Mouse (Mus musculus) telencephalon, adult 2 months (tissue): ENCODE results near the gene Gng8.

Source experiments
- DNase-seq: peaks from one replicate; pipeline ENCODE4 v3.0.0-alpha.2; 2011; ENCODE audit warnings: low read depth, low spot score

Gene Gng8

DNA sequence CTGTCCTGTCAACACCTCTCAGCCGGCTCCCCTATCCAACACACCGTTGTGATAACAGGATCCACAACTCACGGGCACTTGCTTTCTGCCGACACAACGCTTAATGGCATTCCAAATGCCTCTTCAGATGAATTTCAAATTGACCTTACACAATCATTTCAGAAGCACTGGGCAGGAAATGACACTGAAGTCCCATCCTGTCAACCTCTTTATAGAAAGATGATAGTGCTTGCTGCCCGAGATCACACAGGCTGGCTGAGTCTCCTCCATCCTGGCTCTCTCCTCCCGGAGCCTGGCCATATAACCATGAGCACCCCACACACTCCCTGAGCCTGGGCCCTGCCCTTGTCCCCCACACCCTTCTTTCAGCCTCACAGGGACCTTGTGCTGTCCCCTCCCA, 16.3 kb downstream of the Gng8 start:
- DNase-seq, result no peak

DNA sequence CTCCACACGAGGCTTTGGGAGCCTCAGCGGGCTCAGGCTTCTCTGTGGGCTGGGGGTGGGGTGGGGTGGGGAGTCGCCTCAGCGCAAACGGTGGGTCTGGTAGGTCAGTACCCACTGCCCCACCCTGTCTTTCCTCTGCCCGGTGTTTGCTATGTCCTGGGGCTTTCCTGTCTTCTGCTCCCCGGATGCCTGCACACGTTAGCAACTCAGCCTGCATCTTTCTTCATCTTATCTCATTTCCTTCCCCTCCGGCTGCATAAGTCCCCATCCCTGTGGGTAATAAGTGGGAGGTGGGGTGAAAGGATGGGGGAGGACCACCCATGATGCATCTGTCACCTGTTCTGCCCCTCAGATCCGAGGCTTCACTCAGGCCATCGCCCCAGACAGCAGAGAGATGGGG, 16.8 kb downstream of the Gng8 start:
- DNase-seq, result no peak

DNA sequence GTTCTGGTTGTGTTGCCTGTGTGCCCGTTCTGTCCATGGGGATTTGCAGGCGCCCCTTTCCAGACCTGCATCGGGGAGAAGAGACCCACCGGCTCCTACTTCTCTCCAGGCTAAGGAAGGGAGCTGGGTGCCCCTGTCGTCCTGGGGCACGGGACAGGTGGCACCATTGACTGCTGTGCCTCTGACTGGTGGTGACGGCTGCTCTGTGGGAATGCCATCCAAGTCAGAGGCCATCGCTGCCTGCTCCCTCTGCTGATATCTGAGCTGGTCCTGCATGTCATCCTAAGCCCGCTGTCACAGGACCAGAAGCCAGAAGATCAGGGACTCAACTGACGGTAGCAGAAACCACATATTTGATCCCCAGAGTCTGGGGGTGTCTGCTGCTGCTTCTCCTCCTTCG, 17.3 kb downstream of the Gng8 start:
- DNase-seq, result no peak

DNA sequence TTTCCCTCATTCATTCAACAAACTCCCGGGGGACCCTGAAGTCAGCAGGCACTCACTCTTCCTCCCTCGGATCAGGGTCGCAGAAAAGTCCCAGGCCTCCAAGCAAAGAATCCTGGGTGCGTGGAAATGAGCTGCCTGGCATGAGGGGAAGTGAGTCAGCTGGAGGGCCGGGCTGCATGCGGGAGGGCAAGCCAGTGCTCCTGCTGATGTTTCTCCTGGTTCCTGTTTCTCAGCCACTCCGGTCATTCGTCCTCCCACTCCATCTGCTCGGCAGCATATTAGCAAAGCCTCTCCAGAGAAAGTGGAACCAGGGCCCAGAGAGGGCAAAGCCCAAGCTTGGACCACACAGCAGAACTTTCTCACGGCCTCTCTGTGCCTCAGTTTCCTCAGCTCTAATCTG, 18.3 kb downstream of the Gng8 start:
- DNase-seq, result no peak

DNA sequence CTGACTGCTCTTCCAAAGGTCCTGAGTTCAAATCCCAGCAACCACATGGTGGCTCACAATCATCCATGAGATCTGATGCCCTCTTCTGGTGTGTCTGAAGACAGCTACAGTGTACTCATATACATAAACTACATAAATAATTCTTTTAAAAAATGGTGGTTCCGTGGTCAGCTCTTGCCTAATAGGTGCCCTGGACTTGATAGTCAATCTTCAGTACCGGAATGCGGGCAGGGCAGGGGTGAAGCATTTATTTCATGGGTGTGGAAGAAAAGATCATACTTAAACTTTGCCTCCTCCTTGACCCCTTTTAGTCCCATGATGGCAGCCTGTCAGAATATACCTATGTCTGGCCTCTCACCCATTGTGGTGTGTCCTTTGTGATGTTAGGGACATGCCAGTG, 20.3 kb downstream of the Gng8 start:
- no peak for DNase-seq

DNA sequence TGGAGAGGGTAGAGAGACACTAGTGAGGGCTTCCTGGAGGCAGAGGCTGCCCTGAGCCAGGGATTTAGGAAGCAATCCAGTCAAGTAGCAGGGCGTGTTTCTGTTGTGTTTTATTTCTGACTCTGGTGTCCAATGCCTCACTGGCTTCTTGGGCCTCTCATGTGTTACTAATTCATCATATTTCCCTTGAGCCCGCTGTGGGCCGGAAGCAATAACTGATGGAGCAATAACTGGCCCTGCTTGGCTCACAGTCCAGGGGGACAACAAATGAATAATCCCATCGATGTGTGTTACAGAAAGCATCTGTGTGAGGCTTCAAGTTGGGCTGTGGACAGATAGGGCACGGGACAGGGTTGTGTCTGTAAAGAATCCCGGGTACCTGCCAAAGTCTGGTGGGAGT, 20.8 kb downstream of the Gng8 start:
- DNase-seq, result no peak

DNA sequence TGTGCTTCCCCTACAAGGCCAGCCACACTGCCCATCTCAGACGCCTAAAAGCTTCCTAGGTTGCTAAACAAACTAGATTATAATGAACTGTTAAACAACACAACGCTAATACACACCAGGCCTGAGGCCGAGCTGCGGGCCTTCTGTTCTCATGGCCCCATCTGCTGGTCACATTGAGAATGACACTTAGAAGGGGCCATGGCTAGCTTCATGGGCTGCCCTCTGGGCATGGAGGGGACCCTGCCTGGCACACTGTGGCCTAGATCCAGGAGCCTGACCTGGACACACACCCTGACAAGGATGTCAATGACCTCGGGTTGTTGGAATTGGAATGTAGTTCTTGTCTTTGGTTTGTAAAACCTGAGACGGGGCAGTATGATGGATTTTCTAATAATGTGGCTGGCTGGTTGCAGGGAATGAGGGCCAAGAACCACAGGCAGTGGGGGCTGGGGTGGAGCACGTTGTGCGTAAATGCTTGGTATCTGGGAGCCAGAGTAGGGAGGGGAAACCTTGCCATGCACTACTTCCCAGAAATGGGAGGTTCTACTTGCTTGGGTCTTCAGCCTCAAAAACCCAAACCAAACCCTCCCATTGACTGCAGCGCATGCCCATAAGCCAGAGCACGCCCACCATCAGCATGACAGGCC, 22.3 kb downstream of the Gng8 start:
- DNase-seq, result no peak

DNA sequence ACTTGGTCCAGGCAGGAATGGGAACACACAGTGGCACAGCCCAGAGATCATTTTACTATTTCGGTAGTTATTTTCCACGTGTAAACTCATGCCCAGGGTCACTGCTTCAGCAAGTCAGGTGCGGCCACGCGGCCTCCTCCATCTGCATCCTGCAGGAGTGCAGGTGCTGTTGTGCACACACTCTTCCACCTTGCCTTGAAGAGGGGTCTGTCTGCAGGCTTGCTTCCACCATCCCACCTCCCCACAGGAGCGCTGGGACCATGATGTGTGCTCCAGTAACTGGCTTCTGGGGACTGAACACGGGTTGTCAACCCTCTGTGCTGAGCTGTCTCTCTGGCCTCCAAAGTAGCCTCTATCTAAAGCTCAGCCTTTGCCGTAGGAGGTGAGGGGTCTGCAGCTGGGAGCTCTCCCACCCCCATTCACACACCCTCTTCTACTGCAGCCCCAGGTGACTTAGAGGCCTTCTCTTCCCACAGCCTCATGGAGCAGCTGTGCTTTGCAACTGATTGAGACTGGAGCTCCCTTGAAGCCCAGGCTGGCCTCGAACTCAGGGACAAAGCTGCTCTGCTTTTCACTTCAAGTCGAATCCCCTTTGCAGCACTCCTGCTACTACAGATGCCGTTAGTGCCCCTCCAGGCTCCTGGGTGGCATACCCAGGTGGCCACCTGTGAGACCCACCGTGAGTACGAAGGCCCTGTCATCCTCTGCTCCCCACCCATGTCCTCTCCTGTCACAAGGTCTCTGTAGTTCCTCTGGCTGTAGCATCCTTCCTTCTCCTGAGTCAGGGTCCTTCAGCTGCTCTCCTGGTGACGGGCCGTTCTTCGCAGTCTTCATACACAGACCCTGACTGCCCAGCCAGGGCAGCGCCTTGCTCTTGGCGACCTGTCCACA, 23.1 kb downstream of the Gng8 start:
- DNase-seq, result no peak

DNA sequence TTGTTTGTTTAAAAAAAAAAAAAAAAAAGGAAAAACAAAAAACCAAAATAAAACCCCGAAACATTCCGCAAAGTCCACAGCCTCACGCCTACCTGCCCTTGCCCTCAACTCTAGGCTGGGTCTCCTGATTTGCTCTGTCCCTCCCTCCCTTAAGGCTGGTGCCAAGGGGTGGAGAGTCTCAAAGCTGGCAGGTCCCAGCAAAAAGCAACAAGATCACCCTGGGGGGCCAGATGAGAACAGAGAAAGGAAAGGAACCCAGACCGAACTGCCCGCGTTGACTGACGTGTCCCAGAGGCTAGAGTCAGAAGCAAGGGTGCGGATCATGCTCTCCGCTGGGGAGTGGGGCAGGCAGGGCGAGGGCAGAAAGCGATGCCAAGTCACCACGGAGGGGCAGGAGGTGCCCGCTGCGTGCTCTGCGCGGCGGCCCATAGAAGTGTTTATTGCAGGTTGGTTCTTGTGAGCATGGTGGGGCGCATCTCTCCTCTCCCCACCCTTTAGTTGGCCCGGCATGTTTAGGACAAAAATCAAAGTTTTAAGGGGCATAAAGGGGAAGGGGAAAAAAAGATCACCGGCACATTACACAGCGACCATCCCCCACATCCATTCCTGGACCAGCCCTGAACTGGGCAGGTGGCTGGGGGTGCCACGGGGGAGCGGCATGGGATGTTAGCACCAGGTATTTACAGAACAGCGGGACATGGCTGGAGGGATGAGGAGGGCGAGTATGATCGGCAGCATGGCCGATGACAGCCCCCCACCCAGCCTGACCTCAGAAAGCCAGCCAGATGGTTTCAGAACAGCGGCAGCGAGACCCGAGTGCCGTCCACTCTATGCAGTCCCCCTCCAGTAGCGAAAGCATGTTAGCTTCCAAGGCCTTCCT, 24.1 kb downstream of the Gng8 start:
- no peak for DNase-seq

DNA sequence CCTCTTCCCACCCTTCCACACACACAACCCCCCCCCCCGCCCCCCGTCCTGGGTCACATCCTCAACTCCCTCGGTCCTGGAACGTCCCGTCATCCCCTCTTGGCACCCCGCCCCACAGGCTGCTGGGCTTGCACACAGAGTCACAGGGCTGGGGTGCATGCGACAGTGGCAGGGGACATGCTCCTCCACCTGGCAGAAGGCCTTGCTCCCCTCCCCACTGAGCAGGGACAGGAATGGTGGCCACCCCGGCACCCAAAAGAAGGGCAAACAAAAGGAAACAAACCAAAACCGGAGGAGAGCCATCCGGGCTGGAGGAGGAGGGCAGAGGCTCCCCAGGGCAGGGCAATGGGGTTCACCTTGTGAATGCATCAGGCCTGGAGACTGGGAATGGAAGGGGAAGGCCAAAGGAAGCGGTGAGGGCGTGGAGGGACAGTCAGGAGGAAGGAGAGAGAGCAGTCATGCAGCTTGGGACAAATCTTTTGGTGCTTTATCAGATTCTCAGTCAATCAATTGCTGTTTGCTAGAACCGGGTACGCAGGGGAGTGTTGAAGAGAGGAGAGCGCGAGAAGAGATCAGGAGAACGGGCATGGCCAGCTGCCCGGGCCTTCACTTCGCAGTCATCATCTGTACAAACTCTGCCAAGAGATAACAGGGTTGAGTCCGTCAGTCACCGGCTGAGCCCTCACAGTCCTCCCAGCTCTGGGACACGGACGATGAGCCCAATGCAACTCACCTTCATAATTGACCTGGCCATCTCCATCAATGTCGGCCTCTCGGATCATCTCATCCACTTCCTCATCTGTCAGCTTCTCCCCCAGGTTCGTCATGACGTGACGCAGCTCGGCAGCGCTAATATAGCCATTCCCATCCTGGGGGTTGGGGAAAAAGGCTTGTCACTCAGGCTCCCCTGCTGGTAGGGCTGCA, 25.0 kb downstream of the Gng8 start:
- no peak for DNase-seq

DNA sequence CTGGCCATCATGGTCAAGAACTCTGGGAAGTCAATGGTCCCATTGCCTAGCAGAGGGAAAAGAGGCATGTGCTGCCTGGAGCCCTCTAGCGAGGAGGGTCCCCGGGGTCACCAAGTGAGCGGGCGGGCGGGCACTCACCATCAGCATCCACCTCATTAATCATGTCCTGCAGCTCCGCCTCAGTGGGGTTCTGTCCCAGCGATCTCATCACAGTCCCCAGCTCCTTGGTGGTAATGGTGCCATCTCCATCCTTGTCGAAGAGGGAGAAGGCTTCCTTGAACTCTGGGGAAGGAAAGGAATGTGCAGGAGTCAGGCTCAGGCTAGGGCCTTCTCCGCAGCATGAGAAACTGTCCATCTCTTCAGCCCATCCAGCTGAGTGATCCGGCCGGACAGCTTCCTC, 25.9 kb downstream of the Gng8 start:
- DNase-seq, result no peak

DNA sequence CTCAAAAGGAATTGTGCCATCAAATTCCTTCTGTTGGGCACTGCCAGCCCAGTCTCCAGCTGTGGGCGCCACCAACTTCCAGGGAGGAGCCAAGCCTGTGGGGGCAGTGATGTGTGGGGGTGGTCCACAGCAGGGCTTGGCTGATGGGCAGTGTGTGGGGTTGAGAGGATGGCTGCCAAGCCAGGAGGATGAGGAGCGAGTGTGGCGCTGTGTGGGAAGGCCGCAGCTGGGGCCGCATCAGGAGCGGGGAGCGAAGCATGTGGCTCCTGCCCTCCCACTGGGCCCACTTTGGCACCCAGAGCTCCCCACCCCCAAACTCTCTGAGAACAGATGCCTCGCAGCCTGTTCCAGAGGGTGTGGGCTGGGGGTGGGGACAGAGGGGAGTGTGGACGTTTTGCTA, 26.4 kb downstream of the Gng8 start:
- no peak for DNase-seq

DNA sequence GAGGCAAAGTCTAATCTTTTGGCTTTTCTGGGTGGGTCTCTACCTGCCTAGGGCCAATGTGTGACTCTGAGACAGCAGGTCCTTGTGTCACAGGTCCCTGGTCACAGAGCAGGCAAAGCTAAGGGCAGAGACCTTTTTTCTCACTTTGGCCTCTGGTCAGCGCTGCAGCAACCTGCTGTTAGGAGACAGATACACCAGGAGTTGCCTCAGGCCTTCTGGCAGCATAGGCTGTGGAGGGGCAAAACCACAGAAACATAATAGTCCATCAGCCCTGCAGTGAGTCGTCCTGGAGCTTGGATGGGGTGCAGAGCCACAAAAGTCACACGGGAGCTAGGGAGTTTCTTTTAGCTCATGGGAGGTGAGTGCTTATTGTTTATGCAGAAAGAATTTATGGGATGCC, 27.1 kb downstream of the Gng8 start:
- DNase-seq, result no peak

DNA sequence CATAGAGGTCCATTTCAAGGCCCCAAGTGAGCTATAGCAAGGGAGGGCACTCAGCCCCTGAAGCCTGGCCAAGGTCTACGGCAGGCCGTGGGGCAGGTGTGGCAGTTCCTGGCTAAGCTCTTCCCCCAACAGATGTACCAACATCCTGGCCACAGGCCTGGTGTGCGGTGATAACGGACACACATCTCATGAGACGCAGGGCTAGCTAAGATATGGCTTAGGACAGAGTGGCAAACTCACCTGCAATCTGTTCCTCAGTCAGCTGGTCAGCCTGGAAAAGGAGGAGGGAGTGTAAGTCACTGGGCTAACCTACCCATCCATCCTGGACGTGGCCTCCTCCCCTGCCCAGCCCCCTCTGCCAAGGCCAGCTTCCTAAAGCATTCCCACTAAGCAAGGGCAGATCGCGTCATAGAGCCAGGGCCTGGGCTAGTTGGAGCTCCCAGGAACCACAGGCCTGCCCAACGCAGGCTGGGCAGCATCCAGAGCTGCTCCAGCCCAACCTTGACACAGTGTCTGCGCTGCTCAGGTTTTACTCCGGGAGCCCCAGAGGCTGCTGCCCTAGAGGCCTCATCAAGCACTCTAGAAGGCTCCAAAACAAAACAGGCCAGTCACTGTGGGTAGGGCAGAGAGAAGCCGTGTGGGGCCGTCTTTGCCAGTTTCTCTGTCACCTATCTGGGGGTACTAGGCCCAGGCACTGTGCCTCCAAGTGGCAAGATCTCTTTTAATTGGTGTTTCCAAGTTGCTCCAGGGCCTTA, 28.0 kb downstream of the Gng8 start:
- DNase-seq, result no peak

DNA sequence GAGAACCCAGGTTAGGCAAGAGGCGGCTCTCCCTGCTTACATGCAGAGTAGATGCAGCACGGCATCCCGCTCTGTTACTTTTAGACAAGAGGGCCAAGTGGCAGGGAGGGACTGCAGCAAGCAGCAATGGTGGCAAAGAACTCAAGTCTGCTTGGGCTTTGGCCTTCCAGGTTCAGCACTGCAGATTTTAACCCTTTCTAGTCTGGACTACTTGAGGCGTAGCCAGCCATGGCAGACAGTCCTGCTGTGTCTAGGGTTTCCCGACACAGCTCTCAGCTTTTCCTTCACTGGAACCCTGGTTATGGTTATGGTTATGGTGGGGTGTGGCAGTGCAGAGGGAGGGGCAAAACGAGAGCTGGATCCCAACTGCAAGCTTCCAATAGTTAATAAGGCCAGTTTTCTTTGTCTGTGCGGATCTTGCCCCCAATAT, 28.6 kb downstream of the Gng8 start:
- no peak for DNase-seq

DNA sequence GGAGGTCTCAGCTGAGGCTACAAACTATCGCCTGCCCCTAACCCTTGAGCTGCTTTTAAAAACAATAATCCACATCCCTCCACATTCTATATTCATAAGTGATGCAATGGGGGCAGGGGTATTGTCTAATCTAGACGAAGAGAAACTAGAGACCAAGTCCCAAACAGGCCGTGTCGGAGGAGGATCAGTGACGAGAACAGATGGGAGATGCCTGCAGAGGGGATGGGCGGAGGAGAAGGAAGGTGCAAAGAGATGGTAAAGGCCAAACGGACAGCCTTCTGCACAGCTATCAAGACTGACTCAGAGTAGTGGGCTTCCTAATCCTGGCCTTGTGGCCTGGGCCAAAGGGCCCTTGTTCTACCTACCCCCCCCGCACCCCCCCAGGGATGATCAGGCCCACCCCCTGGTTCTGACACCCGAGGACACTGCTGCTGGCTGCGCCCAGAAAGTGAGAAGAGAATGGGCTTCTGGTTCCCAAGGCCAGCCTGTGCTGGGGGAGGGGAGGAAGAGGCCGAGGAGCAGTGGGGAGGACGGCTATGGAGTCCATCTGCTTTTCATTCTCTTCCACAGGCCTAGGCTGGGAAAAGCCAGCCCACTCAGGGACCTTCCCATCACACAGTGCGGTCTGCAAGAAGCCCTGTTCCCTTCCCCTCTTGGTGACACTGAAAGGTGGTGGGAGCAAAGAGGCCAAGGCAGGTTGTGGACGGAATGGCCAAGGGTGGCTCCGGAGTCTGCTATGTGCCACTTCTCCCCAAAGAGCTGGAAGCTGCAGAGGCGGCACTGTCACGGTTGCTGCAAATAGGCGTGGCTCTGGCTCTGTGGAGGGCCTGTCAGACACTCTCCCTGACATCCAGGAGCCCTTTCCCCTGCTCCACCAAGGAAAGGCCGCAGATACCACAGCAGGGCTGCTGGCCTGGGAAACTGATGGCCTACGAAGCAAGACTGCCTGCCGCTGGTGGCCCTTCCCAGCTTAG, 29.5 kb downstream of the Gng8 start:
- no peak for DNase-seq

DNA sequence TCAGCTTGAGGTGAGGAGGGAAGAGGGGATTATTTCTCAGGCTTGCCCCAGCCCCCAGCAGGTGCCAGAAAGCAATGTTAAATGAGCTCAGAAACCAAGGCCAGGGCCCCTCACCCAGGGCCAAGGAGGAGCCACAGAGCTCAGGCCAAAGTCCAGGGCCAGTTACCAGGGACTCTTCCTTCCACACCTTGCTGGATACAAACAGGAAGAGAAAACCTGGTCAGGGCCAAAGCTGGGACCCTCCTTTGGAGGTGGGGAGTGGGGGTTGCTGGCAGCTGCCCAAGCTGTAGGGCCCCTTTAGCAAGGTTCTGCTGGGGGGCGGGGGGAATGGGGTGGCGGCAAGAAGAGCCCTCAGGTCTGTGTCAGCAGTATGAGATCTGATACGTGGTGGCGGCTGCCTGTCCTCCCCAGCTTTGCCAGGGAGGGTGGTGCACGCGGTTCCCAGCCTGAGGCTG, 30.3 kb downstream of the Gng8 start:
- no peak for DNase-seq

DNA sequence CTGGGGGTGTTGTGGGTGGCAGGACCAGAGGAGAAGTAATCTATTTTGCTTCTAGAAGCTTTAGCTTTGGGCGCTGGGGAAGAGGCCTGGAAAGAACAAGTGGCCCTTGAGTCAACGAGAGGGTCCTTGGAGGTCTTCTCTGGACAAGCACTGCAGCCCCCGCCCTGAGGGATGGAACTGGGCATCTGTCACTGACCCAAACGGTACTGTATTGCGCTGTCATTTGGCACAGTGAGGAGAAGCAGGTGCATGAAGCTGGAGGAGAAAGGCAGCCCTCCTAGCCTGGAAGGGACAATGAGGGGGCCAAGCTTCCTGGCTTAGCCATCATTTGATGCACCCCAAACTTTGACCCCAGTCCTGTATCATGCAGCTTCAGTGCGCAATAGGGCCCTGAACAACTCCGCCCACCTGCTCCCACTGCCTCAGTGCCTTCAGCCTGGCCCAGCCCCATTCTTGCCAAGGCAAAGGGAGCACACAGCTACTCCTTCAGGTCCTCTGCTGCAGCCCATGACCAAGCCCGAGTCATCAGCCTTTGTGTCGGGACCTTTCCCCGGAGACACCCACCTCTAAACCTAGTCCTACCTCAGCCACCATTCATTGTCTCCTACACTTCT, 30.9 kb downstream of the Gng8 start:
- DNase-seq, result no peak
